Mouse (Mus musculus): ENCODE data around the gene Zp2. TPM values are rescaled to one million over a fixed set of nuclear protein-coding genes. Genes with fewer than 3 reads are reported as not detected.
A peak's percentile ranks its signal among the peaks of the same experiment; 100 is the strongest.

Zp2 gene
- polyA plus RNA-seq, 1 experiment from 2014 or later, result not detected

- no peak overlapping the region for H3K4me3 ChIP-seq (ENCODE audit: low read length)
- H3K9me3 ChIP-seq (ENCODE audit: control insufficient read depth, low read length), result no peaks in the 10 kb centered on the region
- H3K36me3 ChIP-seq (ENCODE audit: control insufficient read depth, insufficient read depth, low read length), result no peaks in the 10 kb centered on the region
- H3K27ac ChIP-seq (ENCODE audit: low read length), result no peak overlapping the region
- no peak for ATAC-seq (ENCODE audit: low read depth)
- no peak overlapping the region for H3K9ac ChIP-seq (ENCODE audit: low read length)
- H3K4me1 ChIP-seq (replicated peaks; ENCODE audit: control insufficient read depth, insufficient read depth, low read length), result no peaks in the 10 kb centered on the region
- H3K4me2 ChIP-seq (ENCODE audit: low read depth, low read length), result no peak overlapping the region
- 0% methylated on average over 2 of the region's 2 CpGs for WGBS
- no peaks in the 10 kb centered on the region for H3K27me3 ChIP-seq (ENCODE audit: control insufficient read depth, insufficient read depth, low read depth, low read length)
Measured at GRCm38 (mm10) chr7:120178935-120179334, 33.8 kb upstream of the Zp2 start.

GRCm38 (mm10) chr7:120177611-120178010, 32.5 kb upstream of the Zp2 start:
- H3K4me3 ChIP-seq (ENCODE audit: low read length), result no peak overlapping the region
- H3K9ac ChIP-seq (ENCODE audit: low read length), result no peak overlapping the region
- no peak for ATAC-seq (ENCODE audit: low read depth)
- H3K27ac ChIP-seq (ENCODE audit: low read length), result no peak overlapping the region
- no peaks in the 10 kb centered on the region for H3K4me1 ChIP-seq (replicated peaks; ENCODE audit: control insufficient read depth, insufficient read depth, low read length)
- no peaks in the 10 kb centered on the region for H3K9me3 ChIP-seq (ENCODE audit: control insufficient read depth, low read length)
- no peaks in the 10 kb centered on the region for H3K27me3 ChIP-seq (ENCODE audit: control insufficient read depth, insufficient read depth, low read depth, low read length)
- H3K36me3 ChIP-seq (ENCODE audit: control insufficient read depth, insufficient read depth, low read length), result no peaks in the 10 kb centered on the region
- no peak overlapping the region for H3K4me2 ChIP-seq (ENCODE audit: low read depth, low read length)
- 76% methylated on average over 3 of the region's 3 CpGs for WGBS

GRCm38 (mm10) chr7:120174723-120175504, 29.8 kb upstream of the Zp2 start:
- WGBS, result 66% methylated on average over 11 of the region's 11 CpGs
- H3K4me3 ChIP-seq (ENCODE audit: low read length), result no peak overlapping the region
- no peaks in the 10 kb centered on the region for H3K9me3 ChIP-seq (ENCODE audit: control insufficient read depth, low read length)
- ATAC-seq (ENCODE audit: low read depth), result no peak
- H3K27me3 ChIP-seq (ENCODE audit: control insufficient read depth, insufficient read depth, low read depth, low read length), result no peaks in the 10 kb centered on the region
- H3K4me2 ChIP-seq (ENCODE audit: low read depth, low read length), result no peak overlapping the region
- no peak overlapping the region for H3K9ac ChIP-seq (ENCODE audit: low read length)
- H3K27ac ChIP-seq (ENCODE audit: low read length), result no peak overlapping the region
- no peaks in the 10 kb centered on the region for H3K36me3 ChIP-seq (ENCODE audit: control insufficient read depth, insufficient read depth, low read length)
- no peaks in the 10 kb centered on the region for H3K4me1 ChIP-seq (replicated peaks; ENCODE audit: control insufficient read depth, insufficient read depth, low read length)

GRCm38 (mm10) chr7:120173603-120174244, 28.6 kb upstream of the Zp2 start, which contains the start of gene Anks4b:
Anks4b (plus strand) TSS chr7:120173858.
- H3K9me3 ChIP-seq (ENCODE audit: control insufficient read depth, low read length), result no peaks in the 10 kb centered on the region
- H3K27ac ChIP-seq (ENCODE audit: low read length), result no peak within 1 kb of the TSS
- H3K4me2 ChIP-seq (ENCODE audit: low read depth, low read length), result no peak within 1 kb of the TSS
- no peak for ATAC-seq (ENCODE audit: low read depth)
- no peak within 1 kb of the TSS for H3K9ac ChIP-seq (ENCODE audit: low read length)
- no peaks in the 10 kb centered on the region for H3K27me3 ChIP-seq (ENCODE audit: control insufficient read depth, insufficient read depth, low read depth, low read length)
- 78% methylated on average over 10 of the region's 10 CpGs for WGBS
- H3K4me1 ChIP-seq (replicated peaks; ENCODE audit: control insufficient read depth, insufficient read depth, low read length), result no peaks in the 10 kb centered on the region
- H3K36me3 ChIP-seq (ENCODE audit: control insufficient read depth, insufficient read depth, low read length), result no peaks in the 10 kb centered on the region
- no peak within 1 kb of the TSS for H3K4me3 ChIP-seq (ENCODE audit: low read length)

- Histone ChIP-seq H3K4me1 (replicated peaks; ENCODE audit: control insufficient read depth, insufficient read depth, low read length) (no peaks in the 10 kb centered on the region), H3K4me3 (ENCODE audit: low read length) (no peak overlapping the region), H3K9me3 (ENCODE audit: control insufficient read depth, low read length) (no peaks in the 10 kb centered on the region), H3K27ac (ENCODE audit: low read length) (no peak overlapping the region), H3K4me2 (ENCODE audit: low read depth, low read length) (no peak overlapping the region), H3K27me3 (ENCODE audit: control insufficient read depth, insufficient read depth, low read depth, low read length) (no peaks in the 10 kb centered on the region), H3K9ac (ENCODE audit: low read length) (no peak overlapping the region), H3K36me3 (ENCODE audit: control insufficient read depth, insufficient read depth, low read length) (no peaks in the 10 kb centered on the region)
- 77% methylated on average over 1 of the region's 1 CpGs for WGBS
- ATAC-seq (ENCODE audit: low read depth), result peak; percentile 82
Measured at GRCm38 (mm10) chr7:120172188-120172700, 27.2 kb upstream of the Zp2 start.

- Histone ChIP-seq H3K27me3 (ENCODE audit: control insufficient read depth, insufficient read depth, low read depth, low read length) (no peaks in the 10 kb centered on the region), H3K4me3 (ENCODE audit: low read length) (no peak overlapping the region), H3K9me3 (ENCODE audit: control insufficient read depth, low read length) (no peaks in the 10 kb centered on the region), H3K9ac (ENCODE audit: low read length) (no peak overlapping the region), H3K4me1 (replicated peaks; ENCODE audit: control insufficient read depth, insufficient read depth, low read length) (no peaks in the 10 kb centered on the region), H3K27ac (ENCODE audit: low read length) (no peak overlapping the region), H3K4me2 (ENCODE audit: low read depth, low read length) (no peak overlapping the region), H3K36me3 (ENCODE audit: control insufficient read depth, insufficient read depth, low read length) (no peaks in the 10 kb centered on the region)
- ATAC-seq (ENCODE audit: low read depth), result peak; percentile 74
- 73% methylated on average over 11 of the region's 11 CpGs for WGBS
Measured at GRCm38 (mm10) chr7:120163581-120164251, 18.6 kb upstream of the Zp2 start.

- H3K36me3 ChIP-seq (ENCODE audit: control insufficient read depth, insufficient read depth, low read length), result no peaks in the 10 kb centered on the region
- ATAC-seq (ENCODE audit: low read depth), result no peak
- no peaks in the 10 kb centered on the region for H3K4me1 ChIP-seq (replicated peaks; ENCODE audit: control insufficient read depth, insufficient read depth, low read length)
- H3K9ac ChIP-seq (ENCODE audit: low read length), result no peak overlapping the region
- H3K27ac ChIP-seq (ENCODE audit: low read length), result no peak overlapping the region
- no peaks in the 10 kb centered on the region for H3K9me3 ChIP-seq (ENCODE audit: control insufficient read depth, low read length)
- no peak overlapping the region for H3K4me3 ChIP-seq (ENCODE audit: low read length)
- 27% methylated on average over 4 of the region's 4 CpGs for WGBS
- H3K4me2 ChIP-seq (ENCODE audit: low read depth, low read length), result no peak overlapping the region
- no peaks in the 10 kb centered on the region for H3K27me3 ChIP-seq (ENCODE audit: control insufficient read depth, insufficient read depth, low read depth, low read length)
Measured at GRCm38 (mm10) chr7:120158121-120158613, 13.1 kb upstream of the Zp2 start.

- Histone ChIP-seq H3K9ac (ENCODE audit: low read length) (no peak overlapping the region), H3K9me3 (ENCODE audit: control insufficient read depth, low read length) (no peaks in the 10 kb centered on the region), H3K4me1 (replicated peaks; ENCODE audit: control insufficient read depth, insufficient read depth, low read length) (no peaks in the 10 kb centered on the region), H3K27me3 (ENCODE audit: control insufficient read depth, insufficient read depth, low read depth, low read length) (no peaks in the 10 kb centered on the region), H3K4me2 (ENCODE audit: low read depth, low read length) (no peak overlapping the region), H3K27ac (ENCODE audit: low read length) (no peak overlapping the region), H3K36me3 (ENCODE audit: control insufficient read depth, insufficient read depth, low read length) (no peaks in the 10 kb centered on the region), H3K4me3 (ENCODE audit: low read length) (no peak overlapping the region)
- no peak for ATAC-seq (ENCODE audit: low read depth)
- 57% methylated on average over 5 of the region's 5 CpGs for WGBS
Measured at GRCm38 (mm10) chr7:120157575-120158061, 12.5 kb upstream of the Zp2 start.
